Mouse (Mus musculus) heart, embryonic 10.5 days (tissue): Measurements from ENCODE around the gene Glg1. TPM values are rescaled to one million over a fixed set of nuclear protein-coding genes. Genes with fewer than 3 reads are reported as not detected.
"Not testable (repeated sequence)": the region's sequence is repeated elsewhere in the genome, so short reads cannot be mapped to it uniquely, and the experiment has no call there.

Experiments
- DNase-seq: peaks from one replicate; pipeline ENCODE4 v3.0.0-alpha.2; 2017; ENCODE audit warnings: low spot score
- H3K27ac ChIP-seq: fragments of 300-500 bp; sonication (generic); 2 replicates; pipeline ENCODE4 v1.5.1; 2016; ENCODE audit warnings: mild to moderate bottlenecking
- H3K27me3 ChIP-seq: fragments of 300-500 bp; sonication (generic); 2 replicates; pipeline ENCODE4 v1.6.1; 2016; ENCODE audit warnings: mild to moderate bottlenecking; ENCODE audit not compliant: poor library complexity, insufficient read depth, severe bottlenecking
- H3K36me3 ChIP-seq: fragments of 300-500 bp; sonication (generic); 2 replicates; pipeline ENCODE4 v1.6.1; 2016; ENCODE audit warnings: mild to moderate bottlenecking, moderate library complexity
- H3K4me1 ChIP-seq: fragments of 300-500 bp; sonication (generic); 2 replicates; pipeline ENCODE4 v1.6.1; 2016; ENCODE audit warnings: mild to moderate bottlenecking
- H3K4me3 ChIP-seq: fragments of 300-500 bp; sonication (generic); 2 replicates; pipeline ENCODE4 v1.5.1; 2016; ENCODE audit warnings: mild to moderate bottlenecking, moderate library complexity
- H3K9me3 ChIP-seq: fragments of 300-500 bp; sonication (generic); 2 replicates; pipeline ENCODE4 v1.6.1; 2016; ENCODE audit warnings: mild to moderate bottlenecking, moderate library complexity
- WGBS: fragments of 180-500 bp; shearing (Covaris S2); methylation state at CpG from one replicate; pipeline ENCODE4 v1.1.7; 2016; 5-methylcytosine and 5-hydroxymethylcytosine counted together
- polyA plus RNA-seq: library from polyadenylated mRNA; unstranded; fragments of >200 nt; fragmentation: Nextera tagmentation; extraction: Ambion mirVana; gene quantifications from 2 replicates; pipeline ENCODE4 v1.2.1, GENCODE M21; 2016

The Glg1 gene
- polyA plus RNA-seq, 1 experiment from 2014 or later = 70.4 TPM

DNA sequence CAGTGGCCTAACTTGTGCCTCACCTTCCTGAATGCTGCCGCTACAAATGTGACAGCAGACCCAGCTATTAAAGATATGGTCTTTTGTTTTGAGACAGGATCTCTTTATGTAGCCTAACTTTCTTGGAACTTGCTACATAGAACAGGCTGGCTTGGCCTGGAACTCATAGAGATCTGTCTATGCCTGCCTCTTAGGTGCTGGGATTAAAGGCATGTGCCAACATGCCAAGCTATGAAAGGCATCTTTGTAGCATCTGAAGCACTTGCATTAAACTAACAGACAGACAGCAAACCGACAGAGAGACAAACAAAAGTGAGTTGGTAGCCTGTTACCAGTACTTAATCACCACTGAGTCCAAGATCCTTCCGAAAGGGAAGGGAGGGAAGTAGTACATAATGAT is 23.1 kb upstream of the Glg1 start:
- H3K27ac ChIP-seq = no peak overlapping the region
- no peak overlapping the region for H3K4me3 ChIP-seq
- no peaks in the 10 kb centered on the region for H3K27me3 ChIP-seq
- WGBS = 95% methylated on average over 3 of the region's 3 CpGs
- peaks cover 94% of the 10 kb centered on the region for H3K36me3 ChIP-seq
- DNase-seq = no peak
- H3K9me3 ChIP-seq = no peaks in the 10 kb centered on the region
- H3K4me1 ChIP-seq = no peaks in the 10 kb centered on the region

DNA sequence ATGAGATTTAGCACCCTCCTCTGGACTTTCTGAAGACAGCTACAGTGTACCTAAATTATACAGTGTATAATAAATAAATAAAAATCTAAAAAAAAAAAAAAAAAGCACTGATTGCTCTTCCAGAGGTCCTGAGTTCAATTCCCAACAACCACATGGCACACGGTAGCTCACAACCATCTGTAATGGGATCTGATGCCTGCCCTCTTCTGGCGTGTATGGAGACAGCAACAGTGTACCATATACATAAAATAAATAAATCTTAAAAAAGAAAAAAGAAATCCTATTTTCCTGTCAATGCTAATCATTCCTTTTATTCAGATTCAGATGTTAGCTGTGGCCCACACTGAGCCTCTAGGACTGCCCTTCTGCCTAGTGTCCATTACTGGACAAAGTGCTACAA is 9.3 kb upstream of the Glg1 start:
- Histone ChIP-seq H3K9me3 (no peaks in the 10 kb centered on the region), H3K4me1 (no peaks in the 10 kb centered on the region), H3K27ac (no peak overlapping the region), H3K4me3 (no peak overlapping the region), H3K36me3 (peaks cover 23% of the 10 kb centered on the region), H3K27me3 (no peaks in the 10 kb centered on the region)
- WGBS = 72% methylated on average over 2 of the region's 2 CpGs
- DNase-seq = no peak

DNA sequence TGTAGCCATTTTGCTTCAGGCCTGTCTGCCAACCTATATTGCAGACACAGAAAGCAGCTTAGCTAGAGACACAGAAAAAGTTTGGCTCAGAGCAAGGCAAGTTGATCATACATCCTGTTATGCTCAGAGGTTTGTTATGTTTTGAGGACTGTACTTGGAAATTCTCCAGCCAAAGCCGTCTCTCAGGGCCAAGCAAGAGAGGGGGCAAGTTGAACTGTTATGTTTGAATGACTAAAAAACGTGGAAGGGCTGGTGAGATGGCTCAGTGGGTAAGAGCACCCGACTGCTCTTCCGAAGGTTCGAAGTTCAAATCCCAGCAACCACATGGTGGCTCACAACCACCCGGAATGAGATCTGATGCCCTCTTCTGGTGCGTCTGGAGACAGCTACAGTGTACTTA is 7.1 kb upstream of the Glg1 start:
- not testable (repeated sequence) for H3K27me3 ChIP-seq, H3K4me3 ChIP-seq, H3K9me3 ChIP-seq, H3K27ac ChIP-seq, DNase-seq
- peaks cover 12% of the 10 kb centered on the region; the same call in 1 of the 2 replicates for H3K4me1 ChIP-seq
- 70% methylated on average over 7 of the region's 7 CpGs for WGBS
- peaks cover 16% of the 10 kb centered on the region for H3K36me3 ChIP-seq

DNA sequence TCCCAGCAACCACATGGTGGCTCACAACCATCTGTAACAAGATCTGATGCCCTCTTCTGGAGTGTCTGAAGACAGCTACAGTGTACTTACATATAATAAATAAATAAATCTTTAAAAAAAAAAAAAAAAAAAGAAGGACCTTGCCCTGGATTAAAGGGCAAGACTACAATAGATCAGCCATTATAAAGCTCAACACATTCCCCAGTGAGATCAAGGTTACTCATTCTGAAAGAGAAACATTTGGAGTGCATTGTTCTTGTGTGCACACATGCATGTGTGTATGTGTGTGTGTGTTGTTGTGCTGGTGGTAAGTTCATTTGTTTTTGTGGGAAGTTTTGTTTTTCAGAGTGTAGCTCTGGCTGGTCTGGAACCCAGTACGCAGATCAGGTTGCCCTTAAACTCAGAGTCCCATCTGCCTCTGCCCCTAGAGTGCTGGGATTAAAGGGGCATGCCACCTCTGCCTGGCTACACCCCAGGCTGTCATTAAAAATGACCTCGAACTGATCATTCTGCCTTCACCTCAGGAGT is 5.7 kb upstream of the Glg1 start:
- Histone ChIP-seq H3K9me3 (no peaks in the 10 kb centered on the region), H3K27ac (no peak overlapping the region), H3K27me3 (no peaks in the 10 kb centered on the region), H3K4me1 (peaks cover 13% of the 10 kb centered on the region; the same call in 1 of the 2 replicates), H3K4me3 (no peak overlapping the region), H3K36me3 (peaks cover 5% of the 10 kb centered on the region; the same call in 1 of the 2 replicates)
- no peak for DNase-seq
- 68% methylated on average over 2 of the region's 2 CpGs for WGBS

DNA sequence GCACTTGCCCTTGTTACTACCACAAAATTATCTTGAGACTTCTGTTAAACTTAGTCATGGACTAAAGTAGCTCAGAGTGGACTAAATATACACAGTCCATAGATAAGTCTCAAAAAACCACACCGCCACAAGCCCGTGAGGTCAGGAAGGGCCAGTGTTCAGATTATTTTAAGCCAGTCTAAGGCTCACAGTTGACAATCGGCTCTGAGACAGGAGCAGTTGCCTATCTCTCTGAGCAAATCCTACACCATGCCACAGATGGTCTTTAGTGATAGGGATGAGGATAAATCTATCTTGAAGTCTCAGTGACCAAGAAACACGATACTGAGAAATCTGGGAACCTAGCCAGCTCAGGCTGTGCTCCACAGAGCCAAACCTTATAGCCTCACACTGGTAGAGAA is 3.0 kb upstream of the Glg1 start:
- DNase-seq = no peak
- H3K9me3 ChIP-seq = no peaks in the 10 kb centered on the region
- 31% methylated on average over 4 of the region's 4 CpGs for WGBS
- peaks cover 18% of the 10 kb centered on the region; the same call in 1 of the 2 replicates for H3K4me1 ChIP-seq
- H3K4me3 ChIP-seq = no peak overlapping the region
- no peaks in the 10 kb centered on the region for H3K27me3 ChIP-seq
- H3K36me3 ChIP-seq = no peaks in the 10 kb centered on the region
- peak overlapping the region; percentile 29; the same call in 1 of the 2 replicates for H3K27ac ChIP-seq

DNA sequence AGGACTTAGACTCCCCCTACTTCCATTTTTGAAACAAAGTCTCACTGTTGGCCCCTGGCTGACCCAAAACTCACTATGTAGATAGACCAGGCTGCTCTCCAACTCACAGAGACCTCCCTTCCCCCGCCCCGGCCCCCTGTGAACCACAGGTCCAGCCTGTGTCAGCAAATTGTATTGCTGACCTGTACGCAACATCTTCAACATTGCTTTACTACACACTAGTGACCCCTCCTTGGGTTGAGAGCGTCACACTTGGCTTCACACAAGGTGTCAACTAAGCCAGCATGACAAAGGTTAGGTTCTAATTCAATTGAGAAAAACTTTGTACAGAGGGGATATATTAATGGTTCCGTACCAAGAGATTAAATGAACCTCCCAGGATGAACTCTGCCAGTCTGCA is 1.2 kb upstream of the Glg1 start:
- WGBS = 94% methylated on average over 5 of the region's 5 CpGs
- Histone ChIP-seq H3K4me3 (no peak overlapping the region), H3K27ac (no peak overlapping the region)

DNA sequence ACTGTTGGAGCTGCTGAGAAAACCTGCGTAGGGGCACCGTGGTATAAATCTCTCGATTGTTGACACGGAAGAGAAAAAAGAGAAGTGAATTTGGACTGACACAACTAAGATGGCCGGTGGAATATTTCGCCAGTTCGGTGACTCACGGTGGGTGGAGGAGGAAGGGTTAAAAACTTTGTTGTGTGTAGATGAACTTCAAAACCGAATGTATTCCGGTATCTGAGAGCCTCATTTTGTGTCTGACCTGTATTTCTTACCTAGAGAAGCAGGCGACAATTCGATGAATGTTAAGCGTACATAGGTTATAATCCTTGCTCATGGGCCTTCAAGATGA is 359 bp upstream of the Glg1 start:
- no peak for DNase-seq
- Histone ChIP-seq H3K27me3 (no peaks in the 10 kb centered on the region), H3K4me3 (peak overlapping the region; percentile 86), H3K27ac (peak overlapping the region; percentile 96), H3K36me3 (peaks cover 16% of the 10 kb centered on the region), H3K9me3 (no peaks in the 10 kb centered on the region), H3K4me1 (peaks cover 18% of the 10 kb centered on the region; the same call in 1 of the 2 replicates)
- WGBS = 11% methylated on average over 13 of the region's 13 CpGs

More for the DNA sequence above, 1.2 kb upstream of the Glg1 start:
- no peaks in the 10 kb centered on the region for H3K9me3 ChIP-seq
- peaks cover 18% of the 10 kb centered on the region; the same call in 1 of the 2 replicates for H3K4me1 ChIP-seq
- no peaks in the 10 kb centered on the region for H3K27me3 ChIP-seq
- no peak for DNase-seq
- H3K36me3 ChIP-seq = peaks cover 10% of the 10 kb centered on the region

DNA sequence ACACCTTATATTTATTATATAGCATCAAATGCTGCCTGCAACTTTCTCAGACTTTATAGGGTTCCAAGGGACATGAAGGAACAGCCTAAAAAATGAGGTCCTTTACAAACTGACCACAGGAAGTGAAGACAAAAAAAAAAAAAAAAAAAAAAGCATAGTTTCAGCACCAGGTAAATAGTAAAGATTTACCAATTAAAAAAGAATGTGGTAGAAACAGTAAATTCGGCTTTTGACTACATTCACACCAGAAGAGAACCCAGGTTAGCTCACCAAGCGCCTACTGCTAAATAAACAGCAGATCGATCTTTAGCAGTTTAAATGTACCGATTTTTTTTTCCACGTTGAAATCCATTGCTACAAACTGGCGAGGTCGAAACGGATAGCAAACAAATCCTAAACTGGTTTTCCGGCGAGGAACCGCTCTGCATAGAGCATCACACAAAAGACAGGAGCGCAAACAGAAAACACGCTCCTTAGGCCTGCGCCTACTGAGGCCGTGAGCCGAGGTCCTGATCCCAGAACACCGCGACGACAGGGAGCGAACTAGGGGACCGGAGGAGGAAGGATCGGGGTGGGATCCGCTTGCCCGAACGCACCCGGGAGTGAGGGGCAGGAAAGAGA is 896 bp downstream of the Glg1 start:
- H3K9me3 ChIP-seq = no peaks in the 10 kb centered on the region
- peak overlapping the region; percentile 96 for H3K27ac ChIP-seq
- peaks cover 16% of the 10 kb centered on the region for H3K36me3 ChIP-seq
- WGBS = under 1% methylated on average over 26 of the region's 26 CpGs
- no peak for DNase-seq
- no peaks in the 10 kb centered on the region for H3K27me3 ChIP-seq
- peaks cover 18% of the 10 kb centered on the region; the same call in 1 of the 2 replicates for H3K4me1 ChIP-seq
- H3K4me3 ChIP-seq = peak overlapping the region; percentile 86

DNA sequence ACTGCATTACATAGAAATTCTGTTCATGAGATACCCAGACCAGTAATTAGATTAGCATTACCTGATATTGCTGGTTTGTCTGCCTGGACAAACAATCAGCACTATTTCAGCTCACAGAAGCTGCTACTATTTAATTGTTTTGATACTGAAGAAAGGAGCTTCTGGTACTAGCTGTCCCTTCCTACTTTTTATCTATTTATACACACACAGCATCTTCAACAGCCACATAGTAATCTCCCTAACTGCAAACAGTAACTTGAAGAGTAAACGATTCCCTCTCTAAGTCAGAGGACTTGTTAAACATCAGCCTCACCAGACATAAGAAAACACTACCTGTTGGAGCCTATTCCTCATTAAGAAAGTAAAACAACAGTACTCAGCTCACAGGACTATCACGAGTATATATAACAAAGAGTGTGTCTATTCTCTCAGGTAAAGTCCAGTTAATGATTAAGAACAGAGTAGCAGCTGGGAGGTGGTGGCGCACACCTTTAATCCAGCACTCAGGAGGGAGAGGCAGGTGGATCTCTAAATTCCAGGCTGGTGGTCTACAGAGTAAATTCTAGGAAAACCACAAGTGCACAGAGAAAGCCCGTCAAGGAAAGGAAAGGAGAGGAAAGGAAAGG is 6.4 kb downstream of the Glg1 start:
- H3K27ac ChIP-seq = no peak overlapping the region
- H3K36me3 ChIP-seq = peaks cover 21% of the 10 kb centered on the region
- no peak overlapping the region for H3K4me3 ChIP-seq
- H3K9me3 ChIP-seq = no peaks in the 10 kb centered on the region
- WGBS = 80% methylated on average over 4 of the region's 4 CpGs
- H3K4me1 ChIP-seq = 0 out of 2 replicates have a peak, but pooled peaks cover 2% of the 10 kb centered on the region
- DNase-seq = no peak
- H3K27me3 ChIP-seq = no peaks in the 10 kb centered on the region

DNA sequence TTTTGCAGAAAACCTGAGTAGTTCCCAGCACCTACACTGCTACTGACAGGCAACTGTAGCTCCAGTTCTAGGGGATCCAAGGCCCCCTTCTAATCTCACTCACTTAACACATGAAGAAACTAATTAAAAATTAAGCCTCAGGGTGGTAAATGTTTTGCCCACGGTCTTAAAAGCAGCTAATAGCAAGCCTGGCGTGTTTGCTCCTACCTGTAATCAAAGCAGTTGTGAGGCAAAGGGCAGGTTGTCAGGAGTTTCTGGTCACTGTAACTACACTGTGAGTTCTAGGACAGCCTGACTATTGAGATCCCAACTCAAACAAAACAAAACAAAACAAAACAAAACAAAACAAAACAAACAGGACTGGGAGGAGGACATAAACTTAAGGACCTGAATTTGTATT is 8.9 kb downstream of the Glg1 start:
- peaks cover 9% of the 10 kb centered on the region; the same call in 1 of the 2 replicates for H3K36me3 ChIP-seq
- H3K4me3 ChIP-seq = no peak overlapping the region
- H3K27me3 ChIP-seq = no peaks in the 10 kb centered on the region
- H3K9me3 ChIP-seq = no peaks in the 10 kb centered on the region
- peaks cover 7% of the 10 kb centered on the region; the same call in 1 of the 2 replicates for H3K4me1 ChIP-seq
- DNase-seq = no peak
- WGBS = 85% methylated on average over 2 of the region's 2 CpGs
- H3K27ac ChIP-seq = no peak overlapping the region

DNA sequence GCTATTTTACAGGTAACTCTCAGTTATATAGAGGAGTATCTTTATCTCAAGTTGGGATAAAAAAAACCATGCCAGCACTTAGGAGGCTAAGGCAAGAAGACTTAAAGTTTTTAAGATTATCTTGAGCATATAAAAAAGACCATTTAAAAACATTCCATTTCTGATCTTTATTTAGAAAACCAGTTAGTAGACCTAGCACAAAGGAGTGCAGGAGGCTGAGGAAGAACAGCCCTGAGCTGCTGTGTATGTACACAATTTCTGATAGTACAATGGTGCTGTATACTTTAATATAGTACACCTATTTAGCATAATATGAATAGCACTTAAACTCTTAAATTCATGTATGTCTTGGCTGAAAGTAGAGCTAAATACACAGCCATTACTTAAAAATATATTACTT is 10.9 kb downstream of the Glg1 start:
- Histone ChIP-seq H3K27ac (no peak overlapping the region), H3K4me1 (peaks cover 7% of the 10 kb centered on the region; the same call in 1 of the 2 replicates), H3K27me3 (no peaks in the 10 kb centered on the region), H3K36me3 (peaks cover 4% of the 10 kb centered on the region; the same call in 1 of the 2 replicates), H3K9me3 (no peaks in the 10 kb centered on the region), H3K4me3 (no peak overlapping the region)
- DNase-seq = no peak

DNA sequence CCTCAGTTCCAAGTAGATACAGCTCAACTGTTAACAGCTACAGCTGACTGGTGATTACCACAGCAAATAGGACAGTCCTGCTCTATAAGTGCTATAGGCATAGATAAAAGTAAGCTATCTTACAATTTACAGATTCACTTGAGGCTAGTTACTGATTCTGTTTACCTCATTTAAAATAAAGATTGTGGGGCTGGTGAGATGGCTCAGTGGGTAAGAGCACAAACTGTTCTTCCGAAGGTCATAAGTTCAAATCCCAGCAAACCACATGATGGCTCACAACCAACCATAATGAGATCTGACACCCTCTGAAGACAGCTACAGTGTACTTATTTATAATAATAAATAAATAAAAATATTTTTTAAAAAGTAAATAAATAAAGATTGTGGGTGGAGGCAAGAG is 12.2 kb downstream of the Glg1 start:
- DNase-seq = not testable (repeated sequence)
- WGBS = 90% methylated on average over 1 of the region's 1 CpGs

DNA sequence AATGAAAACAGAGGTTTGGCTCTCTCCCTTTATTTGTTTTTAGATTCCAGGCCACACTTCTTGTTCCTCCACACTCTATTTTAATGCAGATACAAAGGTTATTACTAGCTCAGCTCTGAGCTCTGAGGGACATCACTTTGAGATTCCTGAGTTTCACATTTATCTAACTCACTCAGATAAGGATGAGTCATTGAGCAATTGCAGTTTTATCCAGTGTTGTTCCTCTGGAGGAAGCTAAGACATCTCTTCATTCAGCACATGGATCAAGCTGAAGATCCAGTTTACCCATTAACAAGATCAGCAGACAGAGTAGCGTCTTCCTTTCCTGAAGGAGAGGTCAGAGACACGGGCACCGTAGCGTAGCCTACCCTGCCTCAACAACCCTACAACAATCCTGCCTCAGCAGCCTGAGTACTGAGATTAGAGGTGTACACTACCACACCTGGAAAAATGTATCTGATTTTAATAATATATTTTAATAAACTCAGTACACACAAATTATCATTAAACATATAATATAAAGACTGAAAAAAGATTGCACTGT is 12.7 kb downstream of the Glg1 start:
- WGBS = 72% methylated on average over 4 of the region's 4 CpGs
- no peak overlapping the region for H3K27ac ChIP-seq

More for the DNA sequence above, 12.2 kb downstream of the Glg1 start:
- not testable (repeated sequence) for H3K9me3 ChIP-seq, H3K4me3 ChIP-seq, H3K27ac ChIP-seq, H3K36me3 ChIP-seq, H3K27me3 ChIP-seq, H3K4me1 ChIP-seq

More for the DNA sequence above, 12.7 kb downstream of the Glg1 start:
- Histone ChIP-seq H3K9me3 (no peaks in the 10 kb centered on the region), H3K27me3 (no peaks in the 10 kb centered on the region), H3K4me3 (no peak overlapping the region), H3K36me3 (peaks cover 2% of the 10 kb centered on the region; the same call in 1 of the 2 replicates), H3K4me1 (peaks cover 7% of the 10 kb centered on the region; the same call in 1 of the 2 replicates)
- DNase-seq = no peak
